Mouse (Mus musculus) embryo, embryonic 10.5 days (tissue): ENCODE data around the gene Atp13a1.
A peak's percentile ranks its signal among the peaks of the same experiment; 100 is the strongest.

Experiments used
- DNase-seq: peaks from one replicate; pipeline ENCODE4 v3.0.0-alpha.2; 2015; ENCODE audit warnings: low spot score

Atp13a1 gene

GRCm38 (mm10) chr8:69849899-69850298, 58.9 kb downstream of the Atp13a1 start:
- DNase-seq = peak; percentile 17

- no peak for DNase-seq
Measured at GRCm38 (mm10) chr8:69850926-69851506, 60.1 kb downstream of the Atp13a1 start.

GRCm38 (mm10) chr8:69853869-69854268, 62.9 kb downstream of the Atp13a1 start:
- DNase-seq = no peak
